Mouse (Mus musculus): Measurements from ENCODE around the gene 7530416G11Rik. TPM values are rescaled to one million over a fixed set of nuclear protein-coding genes. Genes with fewer than 3 reads are reported as not detected.

Gene 7530416G11Rik
- polyA plus RNA-seq, 1 experiment from 2014 or later: not detected

DNA sequence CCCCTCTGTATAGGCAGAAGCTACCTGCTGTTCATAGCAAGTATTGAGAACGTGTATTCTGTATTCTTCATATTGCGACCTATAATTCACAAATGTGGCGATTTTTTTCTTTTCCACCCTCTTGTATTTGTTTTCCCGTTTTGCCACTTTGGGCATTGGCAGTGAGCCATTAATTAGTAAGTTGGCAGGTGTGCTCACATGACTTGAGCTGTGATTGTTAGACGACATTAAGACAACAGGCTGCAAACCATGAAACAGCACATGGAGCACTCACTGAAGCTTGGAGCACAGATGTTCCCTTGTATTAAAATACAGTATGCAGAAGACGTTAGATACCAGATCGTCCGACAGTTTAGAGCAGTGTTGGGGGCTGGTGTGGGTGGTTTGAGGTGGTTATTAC, 46.1 kb downstream of the 7530416G11Rik start:
- Histone ChIP-seq H3K36me3 (peaks cover 10% of the 10 kb centered on the region; the same call in 1 of the 2 replicates), H3K27ac (replicated peaks) (peak overlapping the region; percentile 89), H3K4me1 (replicated peaks) (peaks cover 74% of the 10 kb centered on the region), H3K9ac (no peak overlapping the region), H3K9me3 (no peaks in the 10 kb centered on the region), H3K27me3 (no peaks in the 10 kb centered on the region), H3K4me3 (no peak overlapping the region), H3K4me2 (no peak overlapping the region)
- 39% methylated on average over 8 of the region's 8 CpGs for WGBS
- peak; percentile 38; the same call in 1 of the 2 replicates for ATAC-seq (ENCODE audit: low read depth)

DNA sequence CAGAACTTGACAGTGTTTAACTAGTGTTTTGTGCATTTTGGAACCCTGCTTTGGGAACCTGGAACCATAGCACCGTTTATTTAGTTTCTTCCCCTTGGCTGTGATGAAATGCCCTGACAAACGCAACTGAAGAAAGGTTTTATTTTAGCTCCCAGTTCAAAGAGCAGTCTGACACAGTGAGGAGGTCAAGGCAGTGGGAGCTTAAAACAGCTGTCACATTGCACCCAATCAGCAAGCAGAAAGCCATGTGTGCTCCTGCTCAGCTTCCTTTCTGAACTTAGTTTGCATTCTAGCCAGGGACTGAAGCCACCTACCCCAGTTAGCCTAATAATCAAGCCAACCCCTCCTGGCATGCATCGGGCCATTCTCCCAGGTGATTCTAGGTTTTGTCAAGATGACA, 56.4 kb downstream of the 7530416G11Rik start:
- ATAC-seq (ENCODE audit: low read depth): no peak
- WGBS: 79% methylated on average over 3 of the region's 3 CpGs

More for the DNA sequence above, 56.4 kb downstream of the 7530416G11Rik start:
- Histone ChIP-seq H3K9ac (no peak overlapping the region), H3K4me3 (no peak overlapping the region), H3K4me1 (replicated peaks) (no peaks in the 10 kb centered on the region), H3K27ac (replicated peaks) (no peak overlapping the region), H3K36me3 (peaks cover 20% of the 10 kb centered on the region), H3K9me3 (no peaks in the 10 kb centered on the region), H3K4me2 (no peak overlapping the region), H3K27me3 (no peaks in the 10 kb centered on the region)

Other genes with a start within 250 kb of the 7530416G11Rik start
- 496 and 516 TPM in 2 replicates for gene Atxn10, start 167.0 kb downstream of the 7530416G11Rik start, polyA plus RNA-seq (2015; fragmentation: Nextera tagmentation; extraction: Ambion mirVana)
- 34.2 and 37.7 TPM in 2 replicates for gene Wnt7b, start 79.2 kb upstream of the 7530416G11Rik start, polyA plus RNA-seq (2015; fragmentation: Nextera tagmentation; extraction: Ambion mirVana)
- 1.0 and 2.0 TPM in 2 replicates for gene Ppara, start 231.8 kb upstream of the 7530416G11Rik start, polyA plus RNA-seq (2015; fragmentation: Nextera tagmentation; extraction: Ambion mirVana)

All from neural tube, embryonic 13.5 days (tissue).